Mouse (Mus musculus) T-helper 2 cell (primary cell): ENCODE results near the gene Cpne4.

Experiments
- in situ Hi-C: fragments of 300-600 bp; cut with MboI, MseI; formaldehyde crosslinking; loops from one replicate; pipeline ENCODE4 v1.15.1; 2025; ENCODE audit warnings: high pct_unique_total_duplicates

The Cpne4 gene

DNA sequence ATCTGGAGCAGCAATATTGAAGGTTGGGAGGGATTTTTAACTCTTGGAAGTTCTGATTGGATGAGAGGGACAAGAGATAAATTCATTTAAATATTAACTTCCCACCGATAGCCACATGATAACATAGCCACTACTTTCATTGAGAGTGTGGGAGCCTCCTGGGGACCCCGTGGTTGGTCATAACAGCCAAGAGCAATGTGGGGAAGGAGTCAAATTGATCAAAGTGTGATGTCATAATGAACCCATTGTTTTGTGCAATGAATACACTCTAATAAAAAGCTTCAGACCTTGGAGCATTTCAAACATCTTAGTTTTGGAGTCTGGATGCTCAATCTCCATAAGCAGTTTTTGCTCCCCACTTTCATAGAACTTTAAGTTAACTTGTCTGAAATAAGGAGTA, at the start of gene Cpne4:
Gene Cpne4, plus strand, starts transcription at position 301 of the 400 bp plus-strand sequence.
- in situ Hi-C loops: no loop called here

DNA sequence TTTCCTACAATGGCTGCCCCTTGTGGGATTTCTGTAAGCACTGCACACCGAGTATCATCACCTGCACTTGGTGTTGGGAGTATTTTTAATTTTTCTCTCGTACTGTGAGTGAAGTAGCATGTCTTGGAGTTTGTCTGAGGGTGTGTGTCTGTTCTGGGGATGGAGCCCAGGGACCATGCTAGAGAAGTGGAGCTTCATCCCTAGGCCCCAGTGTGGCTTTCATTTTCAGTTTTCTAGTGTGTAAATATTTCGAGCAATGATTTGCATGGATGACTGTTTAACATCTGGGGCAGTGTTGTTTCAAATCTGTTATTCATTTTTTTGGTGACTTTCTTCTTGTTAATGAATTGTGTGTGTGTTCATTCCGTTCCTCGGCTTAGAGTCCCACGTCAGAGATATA, 31.9 kb upstream of the Cpne4 start:
- in situ Hi-C loops: no loop called here

DNA sequence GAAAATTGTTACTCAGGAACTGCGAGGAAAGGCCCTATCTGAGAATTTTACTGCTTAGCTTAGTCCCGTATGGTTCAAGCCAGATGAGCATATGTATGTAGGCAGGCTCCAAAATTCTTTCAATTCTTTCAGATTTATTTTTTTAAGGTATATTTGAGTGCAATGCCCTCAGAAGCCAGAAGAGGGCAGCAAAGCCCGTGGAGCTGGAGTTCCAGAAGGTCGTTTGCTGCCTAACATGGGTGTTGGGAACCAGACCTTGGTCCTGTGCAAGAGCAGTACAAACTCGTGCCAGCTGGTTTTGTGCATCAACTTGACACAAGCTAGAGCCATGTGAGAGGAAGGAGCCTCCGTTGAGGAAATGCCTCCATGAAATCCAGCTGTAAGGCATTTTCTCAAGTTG, 11.6 kb upstream of the Cpne4 start:
- in situ Hi-C loops: loop anchor here (10.0 kb wide), 1 partner anchor 849 kb away; no protein-coding TSS in a partner anchor

DNA sequence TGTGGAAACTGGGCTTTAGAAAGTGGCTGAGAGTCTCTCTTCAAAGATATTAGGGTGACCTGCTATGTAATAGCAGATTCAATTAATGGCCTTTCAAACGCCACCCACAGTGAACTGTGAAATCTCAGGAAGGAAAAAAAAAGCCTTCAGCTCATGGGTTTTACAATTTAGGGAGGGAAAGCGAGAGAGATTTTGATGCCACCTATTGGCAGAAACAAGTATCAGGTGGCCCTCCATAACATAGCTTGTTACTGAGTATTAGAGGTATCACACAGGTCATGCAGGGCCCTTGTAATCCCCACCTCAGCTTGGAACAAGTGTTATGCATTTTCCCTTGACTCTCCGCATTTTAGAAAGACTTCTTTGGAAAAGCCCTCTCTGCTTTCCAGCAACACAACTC, 18.7 kb downstream of the Cpne4 start:
- in situ Hi-C loops: no loop called here

DNA sequence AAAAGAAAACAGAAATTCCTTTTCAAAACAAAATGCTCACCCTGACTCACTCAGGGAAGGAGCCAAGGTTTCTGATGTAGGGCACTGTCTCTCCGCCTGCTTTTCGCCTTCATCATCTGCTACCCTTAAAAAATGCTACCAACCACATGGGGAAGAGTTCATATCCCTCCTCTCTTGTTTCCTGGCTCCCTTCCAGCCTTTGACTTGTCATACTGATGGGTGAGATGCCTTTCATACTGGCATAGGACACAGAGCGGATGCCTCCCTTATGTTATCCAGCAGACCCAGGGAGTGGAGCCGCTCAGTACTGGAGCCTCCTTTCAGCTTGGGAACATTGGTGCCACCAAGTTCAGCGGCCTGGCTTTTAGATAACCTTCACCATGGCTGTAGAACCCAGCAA, 19.4 kb downstream of the Cpne4 start:
- in situ Hi-C loops: no loop called here

DNA sequence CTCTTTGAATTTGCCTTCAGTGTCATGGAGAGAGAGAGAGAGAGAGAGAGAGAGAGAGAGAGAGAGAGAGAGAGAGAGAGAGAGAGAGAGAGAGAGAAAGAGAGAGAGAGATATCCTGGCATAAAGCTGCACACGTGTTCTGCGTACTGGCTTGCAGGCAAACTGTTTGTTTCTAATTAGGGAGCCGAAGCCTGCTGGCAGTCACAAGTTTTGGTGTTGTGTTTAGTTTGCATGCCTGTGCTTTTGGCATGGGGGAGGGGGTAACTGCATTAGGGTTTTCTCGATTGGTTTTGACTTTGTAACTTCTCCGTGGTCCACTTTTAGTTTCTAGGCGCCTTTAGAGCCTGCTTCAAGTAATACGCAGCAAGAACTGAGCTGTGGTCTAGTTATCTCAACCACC, 20.0 kb downstream of the Cpne4 start:
- in situ Hi-C loops: no loop called here

DNA sequence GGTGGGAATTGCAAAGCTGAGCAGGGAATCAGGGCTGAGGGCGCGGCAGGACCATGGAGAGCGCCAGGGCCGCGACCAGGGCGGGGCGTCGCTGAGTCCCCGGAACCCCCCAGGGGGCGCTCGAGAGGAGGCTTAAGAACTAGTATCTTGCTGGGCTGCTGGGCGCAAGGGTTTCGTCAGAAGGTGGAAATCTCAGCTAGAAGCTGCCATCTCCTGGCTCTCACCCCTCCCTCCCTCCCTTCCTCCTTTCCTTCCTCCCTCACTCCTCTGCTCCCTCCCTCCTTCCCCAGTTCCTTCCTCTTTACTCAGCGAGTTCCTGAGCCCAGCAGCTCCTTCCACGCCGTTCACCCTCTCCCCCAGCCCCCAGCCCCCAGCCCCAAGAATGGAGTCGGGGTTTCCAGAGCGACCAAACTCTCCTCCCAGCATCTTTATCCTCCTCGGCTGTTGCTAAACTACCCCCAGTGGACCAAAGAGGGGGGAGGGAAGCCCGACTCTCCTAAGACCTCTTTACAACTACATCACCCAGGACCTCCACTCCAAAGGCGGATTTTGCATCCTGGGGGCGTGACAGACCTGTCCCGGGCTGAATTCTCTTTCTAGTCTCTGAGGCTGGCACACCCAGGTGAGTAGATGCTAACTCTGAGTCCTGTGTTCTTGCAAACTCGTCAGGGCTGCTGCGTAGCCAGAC, 22.5 kb downstream of the Cpne4 start:
- in situ Hi-C loops: no loop called here

DNA sequence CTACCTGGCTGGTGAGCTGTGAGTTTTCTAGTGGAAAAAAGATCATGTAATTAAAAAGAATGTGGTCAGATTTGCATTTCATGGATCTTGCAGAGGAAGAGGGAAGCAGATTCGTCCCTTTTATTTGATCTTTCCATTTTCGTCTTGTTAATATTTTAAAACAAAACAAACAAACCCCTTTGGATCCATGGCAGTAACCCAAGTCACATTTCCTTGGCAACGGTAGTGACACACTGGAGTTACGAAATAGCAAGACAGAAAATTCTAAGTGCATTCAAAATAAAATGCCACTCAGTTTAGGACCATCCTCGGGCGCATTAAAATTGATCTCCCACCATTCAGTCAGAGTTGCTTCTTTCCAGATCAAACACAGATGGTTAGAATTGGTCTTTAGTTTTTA, 25.8 kb downstream of the Cpne4 start:
- in situ Hi-C loops: no loop called here

DNA sequence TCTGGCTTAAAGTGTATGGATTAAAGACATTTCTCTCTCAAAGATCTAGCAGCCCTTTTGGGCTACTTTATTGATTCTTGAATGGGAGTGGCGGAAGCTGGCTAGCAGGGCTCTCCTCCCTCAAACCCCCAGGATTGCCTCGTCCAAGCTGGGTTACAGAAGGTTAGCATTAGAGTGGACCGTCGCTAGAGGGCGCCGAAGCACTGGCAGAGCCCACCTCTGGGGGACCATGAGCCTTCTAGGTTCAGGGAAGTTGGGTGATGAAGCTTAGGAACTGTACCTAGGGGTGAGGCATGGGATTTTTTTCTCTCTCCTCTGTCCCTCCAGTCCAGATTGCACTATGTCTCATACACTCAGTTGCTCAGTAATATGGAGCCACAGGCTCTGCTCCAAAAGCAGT, 27.4 kb downstream of the Cpne4 start:
- in situ Hi-C loops: no loop called here

DNA sequence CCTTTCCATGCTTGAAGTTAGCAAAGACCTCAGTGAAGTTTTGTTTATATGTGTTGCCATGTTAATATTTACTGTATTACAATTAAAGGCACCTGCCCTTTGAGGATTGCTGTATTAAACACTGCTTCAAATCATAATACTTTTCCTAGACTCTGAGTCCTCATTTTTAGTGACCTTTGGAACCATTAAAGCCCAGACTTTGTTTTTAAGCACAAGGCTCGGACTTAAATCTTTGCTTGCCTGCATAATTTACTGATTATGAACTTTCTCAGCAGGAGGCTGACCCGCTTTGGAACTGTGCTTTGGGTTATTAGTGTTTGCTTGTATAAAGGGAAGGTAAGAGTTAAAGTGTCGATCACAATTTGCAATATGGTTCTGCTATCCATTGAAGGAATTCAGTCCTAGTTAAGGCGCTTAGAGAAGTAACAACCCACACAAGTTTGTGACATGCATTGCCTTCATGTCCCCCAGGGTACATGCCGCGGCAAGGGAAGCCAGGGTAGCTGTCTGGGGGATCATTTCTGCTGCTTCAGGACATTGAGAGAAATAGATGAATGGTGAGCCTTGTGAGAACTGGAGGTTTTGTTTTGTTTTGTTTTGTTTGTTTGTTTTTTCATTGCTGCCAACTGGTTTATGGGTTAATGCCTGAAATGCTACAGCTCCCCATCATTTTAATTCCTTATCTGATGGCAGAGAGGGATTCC, 35.0 kb downstream of the Cpne4 start:
- in situ Hi-C loops: no loop called here

DNA sequence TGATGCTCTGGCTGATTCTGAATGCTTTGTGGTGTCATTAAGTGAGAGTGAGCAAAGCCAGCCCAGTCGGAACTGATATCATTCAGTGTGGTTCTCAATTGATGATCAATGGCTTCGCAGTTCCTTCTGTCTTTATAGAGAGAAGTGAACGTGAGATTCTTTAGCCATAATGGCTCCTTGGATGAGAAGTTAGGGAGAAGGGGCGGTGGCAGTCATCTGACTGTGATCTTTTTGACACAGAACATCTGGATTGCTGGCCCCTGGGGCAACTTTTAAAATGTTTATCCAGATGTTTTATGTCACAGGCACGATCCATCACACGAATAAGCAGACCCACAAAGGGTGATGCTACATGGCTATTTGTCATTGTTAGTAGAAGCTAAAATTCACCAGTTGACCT, 35.6 kb downstream of the Cpne4 start:
- in situ Hi-C loops: no loop called here

DNA sequence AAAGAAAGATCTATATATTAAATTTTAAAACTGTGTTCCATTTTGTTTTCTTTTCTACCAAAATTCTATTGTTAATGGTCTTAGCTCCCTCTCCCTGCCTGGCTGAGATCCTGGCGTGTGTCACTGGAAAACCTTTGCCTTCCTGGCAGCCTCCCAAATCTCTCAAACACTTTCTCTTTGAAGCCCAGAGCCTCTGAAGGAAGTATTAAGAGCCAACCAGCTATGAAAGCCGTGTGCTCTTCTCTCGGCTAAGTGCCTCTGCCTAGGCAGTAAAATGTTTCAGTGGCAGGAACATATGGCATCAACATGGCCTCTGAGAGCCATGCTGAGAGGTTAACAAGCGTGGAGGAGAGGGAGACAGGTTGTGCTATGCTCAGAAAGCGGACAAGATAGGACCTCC, 47.5 kb downstream of the Cpne4 start:
- in situ Hi-C loops: no loop called here

DNA sequence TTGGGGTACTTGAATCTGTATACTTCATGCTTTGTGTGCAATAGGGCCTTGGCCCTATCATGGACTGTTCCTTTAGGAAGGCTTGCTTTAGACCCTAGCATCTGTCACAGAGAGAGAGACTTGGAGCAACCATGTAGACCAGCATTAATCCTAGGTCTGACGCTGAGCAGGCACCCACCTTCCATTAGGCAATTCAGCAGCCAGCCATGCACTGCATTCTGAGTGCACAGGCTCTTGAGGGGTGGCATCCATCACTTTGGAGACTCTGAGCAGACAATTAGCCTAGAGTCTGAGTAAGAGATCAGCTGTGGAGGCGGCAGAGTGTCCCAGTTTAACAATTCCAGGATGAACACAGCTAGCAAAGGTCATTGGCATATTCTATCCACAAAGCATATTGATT, 47.9 kb downstream of the Cpne4 start:
- in situ Hi-C loops: no loop called here

DNA sequence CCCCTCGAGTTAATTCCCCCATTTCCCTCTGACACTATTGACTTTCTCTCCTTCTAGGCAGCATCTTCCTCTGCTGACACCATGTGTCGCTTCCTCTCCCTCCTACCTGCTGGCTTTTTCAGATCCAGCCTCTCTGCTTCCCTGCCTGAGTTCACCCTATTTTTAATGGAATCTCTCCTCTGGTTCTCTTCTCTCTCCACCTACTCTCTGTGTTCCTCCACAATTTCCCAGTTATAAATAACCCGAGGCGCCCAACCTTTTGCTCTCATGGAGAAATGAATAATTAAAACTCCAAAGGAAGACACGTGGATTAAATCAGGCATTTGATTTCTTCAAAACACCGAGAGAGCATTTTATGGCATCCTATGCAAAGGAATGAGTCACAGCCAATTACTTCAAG, 65.4 kb downstream of the Cpne4 start:
- in situ Hi-C loops: no loop called here

DNA sequence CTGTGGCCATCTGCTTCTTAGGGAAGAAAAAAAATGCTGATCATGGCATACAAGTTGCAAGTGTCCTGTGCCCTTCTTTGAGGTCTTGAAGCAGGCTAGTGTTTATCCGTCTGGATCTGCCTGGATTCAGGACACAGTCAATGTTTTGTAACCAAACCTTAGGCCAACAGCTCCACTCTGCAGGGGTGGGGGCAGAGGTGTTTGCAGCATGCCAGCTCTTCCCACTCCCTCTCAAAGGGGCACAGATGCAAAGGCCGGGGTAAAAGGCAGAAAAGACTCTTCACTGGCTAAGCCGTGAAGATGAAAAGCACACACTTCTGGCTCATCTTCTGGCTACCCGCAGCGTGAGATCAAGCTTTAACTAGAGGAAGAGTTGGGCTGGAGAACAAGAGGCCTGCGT, 69.6 kb downstream of the Cpne4 start:
- in situ Hi-C loops: no loop called here

DNA sequence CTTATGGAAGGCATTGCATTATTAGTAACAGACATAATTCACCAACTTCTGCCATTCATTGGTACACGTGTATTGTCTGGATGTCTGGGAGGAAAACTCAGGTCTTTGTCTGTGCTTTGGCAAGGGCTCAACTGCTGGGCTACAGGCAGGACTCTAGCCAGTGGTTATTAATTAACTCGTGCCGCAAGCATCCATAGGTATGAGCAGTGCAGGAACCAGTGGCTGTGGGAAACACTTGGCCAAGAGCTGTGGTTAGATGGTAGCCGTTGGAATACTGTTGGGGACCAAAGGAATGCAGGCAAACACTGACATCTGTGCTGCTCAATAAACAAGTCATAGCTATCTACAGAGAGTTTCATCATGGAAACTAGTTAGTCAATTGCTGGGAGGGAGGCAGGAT, 76.5 kb downstream of the Cpne4 start:
- in situ Hi-C loops: no loop called here

DNA sequence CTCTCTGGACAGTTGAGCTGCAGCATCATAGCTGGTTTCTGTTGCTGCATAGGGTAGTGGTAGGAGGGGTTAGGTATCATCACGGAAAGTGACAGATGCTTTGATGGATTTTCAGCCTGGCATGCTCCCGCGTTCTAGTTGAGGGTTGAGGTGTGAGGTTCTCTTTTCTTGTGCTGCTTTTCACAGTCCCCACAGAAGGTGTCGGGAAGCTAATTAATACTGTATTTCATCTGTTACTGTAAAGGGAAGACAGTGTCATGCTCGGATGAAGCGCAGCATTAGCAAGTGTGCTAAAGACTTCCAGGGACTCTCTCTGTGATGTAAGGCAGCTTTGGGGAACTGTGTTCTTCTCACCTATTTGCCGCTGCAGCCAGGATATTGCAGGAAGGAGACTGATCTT, 80.7 kb downstream of the Cpne4 start:
- in situ Hi-C loops: no loop called here

DNA sequence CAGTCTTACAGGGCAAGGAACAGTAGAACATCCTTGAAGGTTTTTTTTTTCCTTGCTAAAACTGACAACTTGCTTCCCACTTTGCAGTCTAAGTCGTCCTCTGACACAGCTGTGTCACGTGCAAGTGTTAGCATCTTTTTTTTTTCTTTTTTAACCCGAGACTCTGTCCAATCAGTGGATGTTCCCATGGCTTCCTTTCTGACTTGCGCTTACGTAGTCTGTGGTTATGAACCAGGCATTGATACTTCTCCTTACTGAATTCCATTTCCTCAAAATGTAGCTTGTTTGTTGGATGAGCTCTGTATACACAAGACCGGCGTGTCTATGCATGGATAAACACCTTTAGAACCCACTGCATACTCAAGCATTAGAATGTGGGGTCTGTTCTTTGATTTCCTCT, 82.2 kb downstream of the Cpne4 start:
- in situ Hi-C loops: no loop called here

DNA sequence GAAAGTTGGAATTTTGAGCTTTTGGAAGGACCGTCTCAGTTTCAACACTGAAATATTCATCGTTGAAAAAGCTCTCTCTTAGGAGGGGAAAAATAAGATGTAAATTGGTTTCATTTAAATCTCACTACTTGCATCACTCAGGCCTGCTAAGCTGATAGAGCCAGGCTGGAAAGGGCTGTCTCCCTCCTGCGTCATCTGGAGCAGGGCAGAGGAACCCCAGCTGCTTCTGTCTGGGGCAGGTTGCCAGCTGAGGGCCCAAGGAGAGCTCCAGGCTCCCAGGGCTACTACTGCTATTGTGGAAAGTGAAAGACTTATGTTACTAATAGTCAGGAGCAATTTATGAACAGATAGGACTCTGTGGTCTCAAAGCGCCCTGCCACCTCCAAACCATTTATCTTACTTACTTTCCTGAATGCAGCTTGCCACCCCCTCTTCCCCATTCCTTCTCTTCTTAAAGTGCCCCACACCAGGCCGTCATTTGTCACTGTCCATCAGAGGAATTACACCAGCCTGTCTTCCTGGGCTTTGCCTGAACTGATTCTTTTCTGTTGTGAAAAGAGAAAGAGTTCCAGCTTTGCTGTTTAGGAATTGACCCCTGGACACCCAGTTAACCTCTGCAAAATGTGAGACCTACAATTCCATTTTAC, 99.4 kb downstream of the Cpne4 start:
- in situ Hi-C loops: no loop called here

DNA sequence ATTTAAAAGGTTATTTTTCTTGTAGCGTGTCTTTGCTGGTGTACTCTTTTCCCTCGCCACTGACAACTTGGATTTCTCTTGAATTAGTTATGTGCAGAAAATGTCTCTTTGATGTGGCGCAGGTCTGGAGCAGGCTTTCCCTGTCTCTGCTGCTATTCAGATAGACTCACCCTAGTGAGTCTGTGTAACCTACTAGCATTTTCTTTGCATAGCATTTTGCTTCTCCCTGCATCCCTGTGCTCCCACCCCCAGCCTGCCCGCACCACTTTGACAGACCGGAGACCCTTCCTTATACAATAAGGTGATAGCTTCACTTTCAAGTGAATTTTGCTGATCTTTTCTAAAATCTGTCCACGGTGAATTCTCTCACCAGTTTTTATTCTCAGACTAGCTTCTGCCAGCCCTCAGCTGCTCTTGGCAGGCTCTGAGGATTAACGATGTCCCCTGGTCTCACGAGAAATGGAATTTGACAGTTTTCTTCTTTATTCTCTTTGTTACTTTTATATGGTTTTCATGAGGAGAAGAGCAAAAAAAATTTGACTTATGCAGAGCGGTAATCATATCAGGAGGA, 105.7 kb downstream of the Cpne4 start:
- in situ Hi-C loops: no loop called here

DNA sequence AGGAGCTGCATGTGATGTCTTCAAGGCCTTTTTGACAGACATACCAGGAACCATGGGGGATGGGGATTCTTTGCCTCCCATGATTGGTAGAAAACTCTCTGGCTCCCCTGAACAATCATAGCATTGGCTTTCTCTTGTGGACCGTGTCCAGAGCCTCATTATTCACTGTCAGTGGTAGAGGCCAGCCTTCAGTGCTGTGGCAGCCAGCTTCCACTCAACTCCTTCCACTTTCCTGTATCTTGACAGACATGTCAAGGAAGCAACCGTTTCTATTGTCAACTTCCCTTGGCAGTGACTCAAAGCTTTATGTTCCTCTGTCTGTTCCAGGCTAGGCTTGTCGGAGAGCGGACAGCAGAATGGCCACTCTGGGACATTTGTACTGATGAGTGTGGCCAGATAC, 112.7 kb downstream of the Cpne4 start:
- in situ Hi-C loops: no loop called here

DNA sequence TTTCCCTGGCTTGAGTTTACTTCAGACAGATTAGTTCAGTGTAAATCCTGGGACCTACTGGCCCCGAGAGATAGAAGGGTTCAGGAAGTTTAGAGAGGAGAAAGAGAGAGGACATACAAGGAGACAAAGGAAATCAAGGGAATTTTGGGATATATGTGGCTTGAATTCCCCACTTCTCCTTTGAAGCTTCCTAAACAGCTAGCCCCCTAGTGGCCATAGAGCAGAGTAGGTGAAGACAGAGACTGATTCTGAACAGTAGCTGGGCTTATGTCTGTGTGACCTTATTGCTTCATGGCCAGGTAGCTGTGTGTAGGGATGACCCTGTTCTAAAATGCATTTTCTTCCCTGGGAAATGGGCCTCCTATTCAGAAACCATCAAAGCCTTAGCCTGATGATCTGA, 129.6 kb downstream of the Cpne4 start:
- in situ Hi-C loops: no loop called here

DNA sequence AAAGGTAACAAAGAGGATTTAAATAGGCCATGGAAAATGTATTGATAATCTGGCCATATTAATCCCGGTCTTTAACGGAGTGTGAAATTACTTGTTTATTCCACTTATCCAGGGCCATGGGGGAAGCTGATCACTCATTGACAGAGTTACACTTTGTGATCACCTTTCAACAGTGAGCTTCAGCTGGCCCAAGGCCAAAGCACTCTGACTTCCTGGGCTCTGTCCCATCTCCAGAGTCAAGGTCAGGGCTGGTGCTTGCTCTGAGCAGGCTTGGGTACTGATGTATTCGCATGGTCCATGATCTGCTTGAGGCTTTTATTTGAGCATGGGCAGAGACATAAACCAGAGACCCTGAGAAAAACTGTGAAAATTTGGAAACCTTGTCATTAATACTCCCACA, 131.5 kb downstream of the Cpne4 start:
- in situ Hi-C loops: no loop called here
